Mouse (Mus musculus) liver (tissue): ENCODE measurements around the gene Etnk2.
A peak's percentile ranks its signal among the peaks of the same experiment; 100 is the strongest.

Experiments
- DNase-seq: peaks from one replicate; pipeline ENCODE4 v3.0.0-alpha.2; 2020; ENCODE audit warnings: mixed read lengths

Etnk2 gene

GRCm38 (mm10) chr1:133418164-133418800 lies 54.9 kb downstream of the Etnk2 start:
- DNase-seq, result peak; percentile 53

- DNase-seq, result no peak
These were observed 55.9 kb downstream of the Etnk2 start for GRCm38 (mm10) chr1:133419178-133419834.

- DNase-seq, result no peak
These were observed 57.1 kb downstream of the Etnk2 start for GRCm38 (mm10) chr1:133420491-133420890.

- no peak for DNase-seq
These were observed 57.7 kb downstream of the Etnk2 start for GRCm38 (mm10) chr1:133421061-133421460.

GRCm38 (mm10) chr1:133421975-133422570 lies 58.7 kb downstream of the Etnk2 start:
- no peak for DNase-seq

GRCm38 (mm10) chr1:133422615-133423161 lies 59.3 kb downstream of the Etnk2 start:
- DNase-seq, result no peak

GRCm38 (mm10) chr1:133423166-133423542 lies 59.8 kb downstream of the Etnk2 start:
- no peak for DNase-seq

GRCm38 (mm10) chr1:133423543-133424480 lies 60.4 kb downstream of the Etnk2 start, which contains the start of gene Sox13:
Gene Sox13, minus strand, starts transcription at chr1:133424377.
- DNase-seq, result peak; percentile 66

- DNase-seq, result no peak
These were observed 61.3 kb downstream of the Etnk2 start for GRCm38 (mm10) chr1:133424547-133425140.
